Mouse (Mus musculus) liver, embryonic 12.5 days (tissue): Measurements from ENCODE around the gene Ptpre. TPM values are rescaled to one million over a fixed set of nuclear protein-coding genes. Genes with fewer than 3 reads are reported as not detected.

ENCODE experiments used
- ATAC-seq: fragments of 200-750 bp; cut with Nextera tagmentation; 2 replicates; pipeline ENCODE4 v1.8.0; 2017; ENCODE audit warnings: moderate number of reproducible peaks, mild to moderate bottlenecking, moderate library complexity
- H3K27ac ChIP-seq: fragments of 300-500 bp; sonication (generic); 2 replicates; pipeline ENCODE4 v1.5.1; 2016; ENCODE audit warnings: mild to moderate bottlenecking
- H3K27me3 ChIP-seq: fragments of 300-500 bp; sonication (generic); replicated peaks from 2 replicates; pipeline ENCODE4 v1.6.1; 2016; ENCODE audit warnings: mild to moderate bottlenecking, moderate library complexity
- H3K36me3 ChIP-seq: fragments of 300-500 bp; sonication (generic); 2 replicates; pipeline ENCODE4 v1.6.1; 2016; ENCODE audit warnings: mild to moderate bottlenecking, moderate library complexity
- H3K4me1 ChIP-seq: fragments of 300-500 bp; sonication (generic); 2 replicates; pipeline ENCODE4 v1.6.1; 2016
- H3K4me2 ChIP-seq: fragments of 300-500 bp; sonication (generic); 2 replicates; pipeline ENCODE4 v1.6.1; 2016; ENCODE audit warnings: mild to moderate bottlenecking, moderate library complexity
- H3K4me3 ChIP-seq: fragments of 300-500 bp; sonication (generic); 2 replicates; pipeline ENCODE4 v1.5.1; 2016; ENCODE audit warnings: mild to moderate bottlenecking, moderate library complexity
- H3K9ac ChIP-seq: fragments of 300-500 bp; sonication (generic); 2 replicates; pipeline ENCODE4 v1.6.1; 2016; ENCODE audit warnings: mild to moderate bottlenecking, moderate library complexity
- H3K9me3 ChIP-seq: fragments of 300-500 bp; sonication (generic); replicated peaks from 2 replicates; pipeline ENCODE4 v1.6.1; 2016; ENCODE audit warnings: mild to moderate bottlenecking, moderate library complexity
- WGBS: fragments of 180-500 bp; shearing (Covaris S2); methylation state at CpG from one replicate; pipeline ENCODE4 v1.1.7; 2016; ENCODE audit not compliant: insufficient replicate concordance; 5-methylcytosine and 5-hydroxymethylcytosine counted together
- polyA plus RNA-seq: library from polyadenylated mRNA; unstranded; fragments of >200 nt; fragmentation: Nextera tagmentation; extraction: Ambion mirVana; gene quantifications from 2 replicates; pipeline ENCODE4 v1.2.1, GENCODE M21; 2016

Gene Ptpre
- polyA plus RNA-seq, 1 experiment from 2014 or later: 4.6 TPM

DNA sequence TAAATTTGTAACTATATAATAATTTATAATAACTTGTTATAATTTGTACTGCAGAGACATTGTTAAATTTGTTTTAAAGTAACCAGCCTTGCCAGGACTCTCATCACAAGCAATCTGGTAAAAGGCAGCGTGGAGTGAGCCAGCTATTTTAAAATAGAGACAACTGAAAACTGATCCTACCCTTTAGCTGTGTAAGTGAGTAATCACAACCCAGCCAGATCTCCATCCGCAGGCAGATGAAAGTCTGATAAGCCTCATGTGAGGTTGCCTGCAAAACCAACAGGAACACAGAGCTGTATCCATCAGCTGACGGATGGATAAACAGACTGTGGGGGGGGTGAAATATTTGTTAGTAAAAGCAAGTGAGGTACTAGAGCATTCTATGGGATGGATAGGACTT is 62.8 kb downstream of the Ptpre start:
- ATAC-seq: no peak
- Histone ChIP-seq H3K4me3 (no peak overlapping the region), H3K27me3 (no peaks in the 10 kb centered on the region), H3K27ac (0 out of 2 replicates have a peak overlapping the region, but pooled peaks have one; percentile 10), H3K4me2 (no peak overlapping the region), H3K36me3 (no peaks in the 10 kb centered on the region), H3K4me1 (peaks cover 98% of the 10 kb centered on the region), H3K9ac (no peak overlapping the region), H3K9me3 (no peaks in the 10 kb centered on the region)
- WGBS: 37% methylated on average over 3 of the region's 3 CpGs

- peak overlapping the region; percentile 65 for H3K27ac ChIP-seq
- no peaks in the 10 kb centered on the region for H3K9me3 ChIP-seq
- H3K36me3 ChIP-seq: no peaks in the 10 kb centered on the region
- H3K4me3 ChIP-seq: no peak overlapping the region
- peak; percentile 82 for ATAC-seq
- 22% methylated on average over 8 of the region's 8 CpGs for WGBS
- peaks cover 95% of the 10 kb centered on the region for H3K4me1 ChIP-seq
- no peak overlapping the region for H3K9ac ChIP-seq
- no peak overlapping the region for H3K4me2 ChIP-seq
- H3K27me3 ChIP-seq: no peaks in the 10 kb centered on the region
These were observed 64.3 kb downstream of the Ptpre start for GRCm38 (mm10) chr7:135601607-135602006.

GRCm38 (mm10) chr7:135602265-135602664 is 65.0 kb downstream of the Ptpre start:
- Histone ChIP-seq H3K9me3 (no peaks in the 10 kb centered on the region), H3K36me3 (no peaks in the 10 kb centered on the region), H3K4me1 (peaks cover 92% of the 10 kb centered on the region), H3K4me3 (no peak overlapping the region), H3K27me3 (no peaks in the 10 kb centered on the region), H3K9ac (no peak overlapping the region), H3K4me2 (no peak overlapping the region), H3K27ac (peak overlapping the region; percentile 65)
- WGBS: 57% methylated on average over 6 of the region's 6 CpGs
- no peak for ATAC-seq

- no peaks in the 10 kb centered on the region for H3K9me3 ChIP-seq
- H3K9ac ChIP-seq: no peak overlapping the region
- no peak overlapping the region for H3K4me3 ChIP-seq
- no peak for ATAC-seq
- peaks cover 92% of the 10 kb centered on the region for H3K4me1 ChIP-seq
- H3K27me3 ChIP-seq: no peaks in the 10 kb centered on the region
- H3K36me3 ChIP-seq: no peaks in the 10 kb centered on the region
- 75% methylated on average over 5 of the region's 5 CpGs for WGBS
- peak overlapping the region; percentile 65 for H3K27ac ChIP-seq
- no peak overlapping the region for H3K4me2 ChIP-seq
These were observed 65.7 kb downstream of the Ptpre start for GRCm38 (mm10) chr7:135602881-135603523.

GRCm38 (mm10) chr7:135605002-135605803 is 67.9 kb downstream of the Ptpre start:
- 41% methylated on average over 15 of the region's 15 CpGs for WGBS
- Histone ChIP-seq H3K36me3 (no peaks in the 10 kb centered on the region), H3K9ac (peak overlapping the region; percentile 46), H3K4me2 (peak overlapping the region; percentile 56), H3K9me3 (no peaks in the 10 kb centered on the region), H3K27ac (peak overlapping the region; percentile 62), H3K4me1 (peaks cover 92% of the 10 kb centered on the region), H3K27me3 (no peaks in the 10 kb centered on the region), H3K4me3 (peak overlapping the region; percentile 18; the same call in 1 of the 2 replicates)
- ATAC-seq: peak; percentile 52

GRCm38 (mm10) chr7:135605804-135606072 is 68.5 kb downstream of the Ptpre start:
- Histone ChIP-seq H3K9ac (no peak overlapping the region), H3K27me3 (no peaks in the 10 kb centered on the region)

DNA sequence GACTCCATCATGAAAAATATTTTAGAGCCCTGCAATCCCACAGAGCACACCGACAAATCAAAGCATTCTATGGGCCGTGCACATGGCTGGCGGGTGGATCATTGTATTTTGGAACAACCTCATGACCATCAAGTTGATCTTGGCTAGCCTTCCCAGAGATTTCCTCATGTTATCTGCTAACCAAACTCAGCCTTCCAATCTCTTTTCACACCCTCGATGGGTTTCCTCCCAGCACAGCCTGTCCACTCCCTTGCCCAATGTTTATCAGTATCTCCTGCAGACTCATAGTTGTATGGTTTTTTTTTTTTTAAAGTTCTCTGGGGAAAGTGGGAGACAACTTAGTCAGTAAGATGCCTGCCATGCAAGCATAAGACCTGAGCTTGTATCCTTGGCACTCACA is 70.9 kb downstream of the Ptpre start:
- Histone ChIP-seq H3K27me3 (no peaks in the 10 kb centered on the region), H3K4me2 (no peak overlapping the region), H3K27ac (no peak overlapping the region), H3K36me3 (no peaks in the 10 kb centered on the region), H3K4me1 (peaks cover 69% of the 10 kb centered on the region), H3K4me3 (no peak overlapping the region), H3K9ac (no peak overlapping the region), H3K9me3 (no peaks in the 10 kb centered on the region)
- no peak for ATAC-seq
- 38% methylated on average over 4 of the region's 4 CpGs for WGBS

More at GRCm38 (mm10) chr7:135605804-135606072, 68.5 kb downstream of the Ptpre start:
- Histone ChIP-seq H3K4me3 (no peak overlapping the region), H3K9me3 (no peaks in the 10 kb centered on the region), H3K4me2 (0 out of 2 replicates have a peak overlapping the region, but pooled peaks have one; percentile 56), H3K27ac (no peak overlapping the region), H3K4me1 (peaks cover 92% of the 10 kb centered on the region), H3K36me3 (no peaks in the 10 kb centered on the region)
- 87% methylated on average over 6 of the region's 6 CpGs for WGBS
- ATAC-seq: no peak

- Histone ChIP-seq H3K9me3 (no peaks in the 10 kb centered on the region), H3K27me3 (no peaks in the 10 kb centered on the region)
These were observed 71.7 kb downstream of the Ptpre start for GRCm38 (mm10) chr7:135609028-135609427.

GRCm38 (mm10) chr7:135609655-135610054 is 72.4 kb downstream of the Ptpre start:
- ATAC-seq: no peak
- no peak overlapping the region for H3K9ac ChIP-seq
- H3K4me2 ChIP-seq: peak overlapping the region; percentile 15; the same call in 1 of the 2 replicates
- WGBS: 67% methylated on average over 7 of the region's 7 CpGs
- no peaks in the 10 kb centered on the region for H3K27me3 ChIP-seq
- no peaks in the 10 kb centered on the region for H3K9me3 ChIP-seq
- peaks cover 4% of the 10 kb centered on the region; the same call in 1 of the 2 replicates for H3K36me3 ChIP-seq
- no peak overlapping the region for H3K27ac ChIP-seq
- H3K4me3 ChIP-seq: no peak overlapping the region
- peaks cover 57% of the 10 kb centered on the region for H3K4me1 ChIP-seq

More at GRCm38 (mm10) chr7:135609028-135609427, 71.7 kb downstream of the Ptpre start:
- H3K4me1 ChIP-seq: peaks cover 62% of the 10 kb centered on the region
- peak overlapping the region; percentile 15; the same call in 1 of the 2 replicates for H3K4me2 ChIP-seq
- no peak for ATAC-seq
- peaks cover 1% of the 10 kb centered on the region; the same call in 1 of the 2 replicates for H3K36me3 ChIP-seq
- H3K4me3 ChIP-seq: no peak overlapping the region
- H3K9ac ChIP-seq: no peak overlapping the region
- 20% methylated on average over 3 of the region's 3 CpGs for WGBS
- H3K27ac ChIP-seq: peak overlapping the region; percentile 43; the same call in 1 of the 2 replicates

- Histone ChIP-seq H3K9ac (no peak overlapping the region), H3K4me2 (no peak overlapping the region), H3K9me3 (no peaks in the 10 kb centered on the region), H3K27ac (no peak overlapping the region), H3K36me3 (peaks cover 4% of the 10 kb centered on the region; the same call in 1 of the 2 replicates), H3K27me3 (no peaks in the 10 kb centered on the region), H3K4me1 (peaks cover 36% of the 10 kb centered on the region), H3K4me3 (no peak overlapping the region)
- no peak for ATAC-seq
- WGBS: 86% methylated on average over 16 of the region's 16 CpGs
These were observed 75.0 kb downstream of the Ptpre start for GRCm38 (mm10) chr7:135612276-135612675.

DNA sequence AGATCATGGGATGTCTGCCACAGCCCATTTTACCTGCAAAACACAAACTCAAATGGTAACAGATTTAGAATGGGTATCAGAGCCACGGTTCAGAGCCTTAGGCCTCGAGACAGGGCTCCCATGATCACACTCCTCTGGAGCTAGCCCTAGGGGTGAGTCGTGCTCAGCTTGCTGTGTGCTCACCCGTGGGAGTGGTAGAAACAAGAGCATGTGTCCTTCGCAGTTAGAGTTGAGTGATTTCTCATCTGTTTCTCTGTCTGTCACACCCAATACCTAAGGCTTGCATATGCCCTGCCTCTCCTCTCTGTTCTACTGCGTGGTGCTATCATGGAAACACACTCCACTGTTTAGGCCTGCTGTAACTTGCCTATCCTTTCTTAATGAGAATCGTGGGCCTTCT is 75.5 kb downstream of the Ptpre start:
- no peak for ATAC-seq
- Histone ChIP-seq H3K27ac (no peak overlapping the region), H3K27me3 (no peaks in the 10 kb centered on the region), H3K4me3 (no peak overlapping the region), H3K4me2 (no peak overlapping the region), H3K36me3 (peaks cover 4% of the 10 kb centered on the region; the same call in 1 of the 2 replicates), H3K9me3 (no peaks in the 10 kb centered on the region), H3K4me1 (peaks cover 31% of the 10 kb centered on the region), H3K9ac (no peak overlapping the region)
- whole genome bisulfite sequencing: 69% methylated on average over 7 of the region's 7 CpGs

DNA sequence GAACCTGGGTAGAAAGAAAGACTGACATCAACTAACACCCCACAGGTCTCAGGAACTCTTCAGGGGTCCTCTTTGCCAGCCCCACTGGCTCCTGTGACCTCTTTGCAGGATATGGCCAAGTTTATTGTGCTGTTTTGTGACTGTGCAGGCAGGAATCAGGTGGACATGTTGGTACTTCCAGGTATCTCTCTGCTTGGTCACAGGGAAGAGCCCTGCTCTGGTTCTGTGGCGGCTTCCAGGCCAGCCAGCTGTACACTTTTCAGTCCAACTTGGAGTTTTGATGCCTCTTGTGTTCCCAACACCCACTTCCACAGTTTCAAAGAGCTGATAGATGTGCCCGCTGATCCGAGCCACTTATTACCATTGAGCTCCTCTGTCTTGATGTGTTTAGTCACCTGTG is 76.1 kb downstream of the Ptpre start:
- Histone ChIP-seq H3K4me3 (no peak overlapping the region), H3K9ac (no peak overlapping the region), H3K4me2 (no peak overlapping the region), H3K4me1 (peaks cover 25% of the 10 kb centered on the region), H3K9me3 (no peaks in the 10 kb centered on the region), H3K36me3 (peaks cover 4% of the 10 kb centered on the region; the same call in 1 of the 2 replicates), H3K27ac (no peak overlapping the region), H3K27me3 (no peaks in the 10 kb centered on the region)
- WGBS: 82% methylated on average over 3 of the region's 3 CpGs
- ATAC-seq: no peak
